Mouse (Mus musculus): ENCODE results near the gene 4931428F04Rik.

4931428F04Rik gene

GRCm38 (mm10) chr8:105285514-105285913 lies 4.2 kb downstream of the 4931428F04Rik start:
- DNase-seq = no peak

- no peak for DNase-seq
These were observed 6.6 kb downstream of the 4931428F04Rik start for GRCm38 (mm10) chr8:105283074-105283473.

GRCm38 (mm10) chr8:105282239-105282638 lies 7.4 kb downstream of the 4931428F04Rik start:
- no peak for DNase-seq

GRCm38 (mm10) chr8:105281821-105282220 lies 7.8 kb downstream of the 4931428F04Rik start:
- no peak for DNase-seq

GRCm38 (mm10) chr8:105280567-105280966 lies 9.1 kb downstream of the 4931428F04Rik start:
- no peak for DNase-seq

GRCm38 (mm10) chr8:105278911-105279334 lies 10.7 kb downstream of the 4931428F04Rik start:
- DNase-seq = no peak

GRCm38 (mm10) chr8:105276292-105277120 lies 13.2 kb downstream of the 4931428F04Rik start:
- no peak for DNase-seq

- DNase-seq = no peak
These were observed 13.8 kb downstream of the 4931428F04Rik start, which contains the start of gene Nol3 for GRCm38 (mm10) chr8:105275840-105276239. Gene Nol3, plus strand, starts transcription at chr8:105276140.

GRCm38 (mm10) chr8:105275387-105275786 lies 14.3 kb downstream of the 4931428F04Rik start:
- DNase-seq = no peak

GRCm38 (mm10) chr8:105270916-105271186 lies 18.8 kb downstream of the 4931428F04Rik start:
- DNase-seq = no peak

- DNase-seq = no peak
These were observed 19.4 kb downstream of the 4931428F04Rik start for GRCm38 (mm10) chr8:105270101-105270915.

- no peak for DNase-seq
These were observed 20.2 kb downstream of the 4931428F04Rik start, which contains the start of gene Hsf4 for GRCm38 (mm10) chr8:105269461-105269947. Gene Hsf4, plus strand, starts transcription at chr8:105269801.

- no peak for DNase-seq
These were observed 20.6 kb downstream of the 4931428F04Rik start for GRCm38 (mm10) chr8:105269075-105269458.

- DNase-seq = no peak
These were observed 21.2 kb downstream of the 4931428F04Rik start for GRCm38 (mm10) chr8:105268342-105269074.

GRCm38 (mm10) chr8:105266775-105267174 lies 22.9 kb downstream of the 4931428F04Rik start:
- DNase-seq = peak in 1 of 2 experiments; percentile 46

GRCm38 (mm10) chr8:105265128-105265527 lies 24.5 kb downstream of the 4931428F04Rik start:
- peak in 1 of 2 experiments; percentile 58 for DNase-seq

- DNase-seq = peak; percentile 70 to 71
These were observed 25.4 kb downstream of the 4931428F04Rik start, which contains the start of the genes Tradd and Fbxl8 for GRCm38 (mm10) chr8:105264024-105264982. Gene Tradd, minus strand, starts transcription at chr8:105264609. Gene Fbxl8, plus strand, starts transcription at chr8:105264648.

- no peak for DNase-seq
These were observed 26.3 kb downstream of the 4931428F04Rik start for GRCm38 (mm10) chr8:105263244-105263912.

GRCm38 (mm10) chr8:105261326-105261980 lies 28.2 kb downstream of the 4931428F04Rik start:
- no peak for DNase-seq
